Mouse (Mus musculus) splenic B cell, adult 2 months (primary cell): ENCODE measurements around the gene Shisa9.

Experiments used
- DNase-seq: peaks from one replicate; pipeline ENCODE4 v3.0.0-alpha.2; 2011; ENCODE audit warnings: low read depth, low spot score
- H3K27me3 ChIP-seq: 2 replicates; pipeline ENCODE4 v1.6.1; 2012; ENCODE audit warnings: mild to moderate bottlenecking, low read length, moderate library complexity, mixed read lengths; ENCODE audit not compliant: control insufficient read depth, poor library complexity, insufficient read depth, severe bottlenecking
- H3K36me3 ChIP-seq: 2 replicates; pipeline ENCODE4 v1.6.1; 2012; ENCODE audit warnings: mild to moderate bottlenecking, low read length, moderate library complexity, mixed read lengths; ENCODE audit not compliant: control insufficient read depth, poor library complexity, insufficient read depth, severe bottlenecking

The Shisa9 gene

DNA sequence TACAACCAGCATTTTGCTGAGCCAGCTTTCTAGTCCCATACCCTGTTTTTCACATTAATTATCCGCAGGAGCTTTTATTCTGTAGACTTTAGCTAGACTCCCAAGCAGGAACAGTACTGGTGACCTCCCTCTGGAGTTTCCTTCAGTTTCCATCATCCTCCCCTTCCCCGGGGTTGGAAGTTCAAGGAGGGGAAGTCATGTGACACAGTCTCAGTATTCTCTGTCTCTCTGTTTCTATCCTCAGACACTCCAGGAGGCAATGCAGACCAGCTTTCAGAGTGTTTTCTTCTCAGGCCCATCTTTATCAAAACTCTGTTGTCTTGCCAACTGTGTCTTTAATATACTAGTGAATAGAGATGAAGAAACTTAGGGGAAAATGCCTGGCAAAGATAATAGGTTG is 250.4 kb downstream of the Shisa9 start:
- DNase-seq, result no peak
- no peaks in the 10 kb centered on the region for H3K36me3 ChIP-seq
- no peaks in the 10 kb centered on the region for H3K27me3 ChIP-seq

GRCm38 (mm10) chr16:12238611-12239010 is 254.7 kb downstream of the Shisa9 start:
- no peaks in the 10 kb centered on the region for H3K27me3 ChIP-seq
- DNase-seq, result no peak
- no peaks in the 10 kb centered on the region for H3K36me3 ChIP-seq

GRCm38 (mm10) chr16:12259361-12259760 is 275.4 kb downstream of the Shisa9 start:
- H3K36me3 ChIP-seq, result no peaks in the 10 kb centered on the region
- no peaks in the 10 kb centered on the region for H3K27me3 ChIP-seq
- DNase-seq, result no peak

DNA sequence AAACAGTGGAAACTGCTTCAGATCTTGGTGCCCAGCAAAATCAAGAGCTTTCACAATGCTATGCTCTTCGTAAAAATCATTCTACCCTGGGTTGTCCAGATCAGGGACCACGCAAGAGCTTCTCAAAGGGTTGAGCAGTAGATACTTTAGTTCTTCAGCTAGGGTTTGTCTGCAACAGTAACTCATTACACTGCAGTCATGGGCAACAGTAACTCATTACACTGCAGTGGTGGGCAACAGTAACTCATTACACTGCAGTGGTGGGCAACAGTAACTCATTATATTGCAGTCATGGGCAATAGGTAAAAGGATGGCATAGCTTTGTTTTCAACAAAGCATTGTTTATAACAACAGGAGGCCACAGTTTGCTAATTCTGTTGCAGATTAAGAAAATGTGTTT is 281.9 kb downstream of the Shisa9 start:
- no peak for DNase-seq
- no peaks in the 10 kb centered on the region for H3K36me3 ChIP-seq
- no peaks in the 10 kb centered on the region for H3K27me3 ChIP-seq

GRCm38 (mm10) chr16:12300523-12300922 is 316.6 kb downstream of the Shisa9 start:
- DNase-seq, result no peak
- Histone ChIP-seq H3K36me3 (no peaks in the 10 kb centered on the region), H3K27me3 (no peaks in the 10 kb centered on the region)

- DNase-seq, result no peak
- Histone ChIP-seq H3K36me3 (no peaks in the 10 kb centered on the region), H3K27me3 (no peaks in the 10 kb centered on the region)
Measured at GRCm38 (mm10) chr16:12303420-12303819, 319.5 kb downstream of the Shisa9 start.

GRCm38 (mm10) chr16:12307318-12307965 is 323.5 kb downstream of the Shisa9 start:
- no peaks in the 10 kb centered on the region for H3K36me3 ChIP-seq
- no peak for DNase-seq
- H3K27me3 ChIP-seq, result no peaks in the 10 kb centered on the region

GRCm38 (mm10) chr16:12309826-12310225 is 325.9 kb downstream of the Shisa9 start:
- H3K27me3 ChIP-seq, result no peaks in the 10 kb centered on the region
- no peaks in the 10 kb centered on the region for H3K36me3 ChIP-seq
- no peak for DNase-seq

GRCm38 (mm10) chr16:12315627-12316026 is 331.7 kb downstream of the Shisa9 start:
- no peak for DNase-seq
- Histone ChIP-seq H3K27me3 (no peaks in the 10 kb centered on the region), H3K36me3 (no peaks in the 10 kb centered on the region)
